Mouse (Mus musculus) cortical plate, adult 2 months (tissue): ENCODE data around the gene Ccl5. TPM values are rescaled to one million over a fixed set of nuclear protein-coding genes. Genes with fewer than 3 reads are reported as not detected.
A peak's percentile ranks its signal among the peaks of the same experiment; 100 is the strongest.
"Not testable (repeated sequence)": the region's sequence is repeated elsewhere in the genome, so short reads cannot be mapped to it uniquely, and the experiment has no call there.

Experiments used
- H3K27ac ChIP-seq: fragments of 200-500 bp; 2 replicates; pipeline ENCODE4 v1.5.1; 2012; ENCODE audit warnings: low read length, control low read depth, inconsistent platforms; ENCODE audit not compliant: insufficient read depth
- H3K4me1 ChIP-seq: fragments of 200-500 bp; 2 replicates; pipeline ENCODE4 v1.6.1; 2011; ENCODE audit warnings: low read length; ENCODE audit not compliant: control insufficient read depth, insufficient read depth
- H3K4me3 ChIP-seq: fragments of 200-500 bp; 2 replicates; pipeline ENCODE4 v1.5.1; 2011; ENCODE audit warnings: mild to moderate bottlenecking, low read length, control low read depth; ENCODE audit not compliant: insufficient read depth
- CTCF ChIP-seq: fragments of 200-500 bp; IDR thresholded peaks from 2 replicates; pipeline ENCODE4 v1.5.1; 2011; ENCODE audit warnings: mild to moderate bottlenecking, control low read depth, low read length; ENCODE audit not compliant: insufficient read depth; ENCODE audit errors: extremely low read depth
- POLR2A ChIP-seq: fragments of 200-500 bp; IDR thresholded peaks from 2 replicates; pipeline ENCODE4 v1.6.1; 2011; ENCODE audit warnings: mild to moderate bottlenecking, low read length, control low read depth; ENCODE audit not compliant: insufficient read depth; ENCODE audit errors: extremely low read depth
- polyA plus RNA-seq: library from polyadenylated mRNA; depleted of rRNA; stranded (reverse); fragments of >200 nt; gene quantifications from 2 replicates; pipeline ENCODE4 v1.2.3, GENCODE M21; 2012

Gene Ccl5
- polyA plus RNA-seq, 1 experiment: 0.58 TPM

- TF ChIP-seq POLR2A (no peak), CTCF (no peak)
- Histone ChIP-seq H3K27ac (no peak overlapping the region), H3K4me3 (no peak overlapping the region), H3K4me1 (no peaks in the 10 kb centered on the region)
Observed at GRCm38 (mm10) chr11:83567311-83567710, 37.0 kb upstream of the Ccl5 start.

- TF ChIP-seq CTCF: no peak
- no peak for TF ChIP-seq POLR2A
- Histone ChIP-seq H3K4me3 (no peak overlapping the region), H3K27ac (no peak overlapping the region), H3K4me1 (no peaks in the 10 kb centered on the region)
Observed at GRCm38 (mm10) chr11:83566617-83567016, 36.3 kb upstream of the Ccl5 start.

GRCm38 (mm10) chr11:83563754-83564153, 33.4 kb upstream of the Ccl5 start:
- Histone ChIP-seq H3K4me1 (no peaks in the 10 kb centered on the region), H3K4me3 (no peak overlapping the region)

GRCm38 (mm10) chr11:83562311-83562887, 32.1 kb upstream of the Ccl5 start:
- no peaks in the 10 kb centered on the region for H3K4me1 ChIP-seq
- H3K4me3 ChIP-seq: no peak overlapping the region

More at GRCm38 (mm10) chr11:83563754-83564153, 33.4 kb upstream of the Ccl5 start:
- no peak for TF ChIP-seq CTCF
- no peak for TF ChIP-seq POLR2A
- H3K27ac ChIP-seq: no peak overlapping the region

GRCm38 (mm10) chr11:83560405-83560804, 30.1 kb upstream of the Ccl5 start:
- H3K27ac ChIP-seq: no peak overlapping the region
- no peak overlapping the region for H3K4me3 ChIP-seq
- no peaks in the 10 kb centered on the region for H3K4me1 ChIP-seq
- TF ChIP-seq CTCF (no peak), POLR2A (no peak)

More at GRCm38 (mm10) chr11:83562311-83562887, 32.1 kb upstream of the Ccl5 start:
- TF ChIP-seq POLR2A (no peak), CTCF (no peak)
- no peak overlapping the region for H3K27ac ChIP-seq

- H3K4me3 ChIP-seq: no peak overlapping the region
- H3K4me1 ChIP-seq: no peaks in the 10 kb centered on the region
- no peak overlapping the region for H3K27ac ChIP-seq
- no peak for TF ChIP-seq POLR2A
- TF ChIP-seq CTCF: no peak
Observed at GRCm38 (mm10) chr11:83557074-83557473, 26.8 kb upstream of the Ccl5 start.

- H3K27ac ChIP-seq: no peak overlapping the region
- H3K4me1 ChIP-seq: no peaks in the 10 kb centered on the region
- no peak overlapping the region for H3K4me3 ChIP-seq
- TF ChIP-seq CTCF (peak; percentile 35; the same call in 1 of the 2 replicates), POLR2A (no peak)
Observed at GRCm38 (mm10) chr11:83556085-83556781, 25.9 kb upstream of the Ccl5 start.

- TF ChIP-seq CTCF (no peak), POLR2A (no peak)
- Histone ChIP-seq H3K4me3 (no peak overlapping the region), H3K27ac (no peak overlapping the region)
Observed at GRCm38 (mm10) chr11:83551668-83552067, 21.4 kb upstream of the Ccl5 start.

GRCm38 (mm10) chr11:83551037-83551436, 20.7 kb upstream of the Ccl5 start:
- not testable (repeated sequence) for H3K27ac ChIP-seq, H3K4me3 ChIP-seq, H3K4me1 ChIP-seq

More at GRCm38 (mm10) chr11:83551668-83552067, 21.4 kb upstream of the Ccl5 start:
- no peaks in the 10 kb centered on the region for H3K4me1 ChIP-seq

- Histone ChIP-seq H3K4me3 (no peak overlapping the region), H3K27ac (no peak overlapping the region), H3K4me1 (no peaks in the 10 kb centered on the region)
- TF ChIP-seq CTCF (no peak), POLR2A (no peak)
Observed at GRCm38 (mm10) chr11:83550186-83550632, 19.9 kb upstream of the Ccl5 start.

GRCm38 (mm10) chr11:83544214-83544613, 13.9 kb upstream of the Ccl5 start:
- H3K4me1 ChIP-seq: no peaks in the 10 kb centered on the region
- no peak overlapping the region for H3K27ac ChIP-seq
- TF ChIP-seq POLR2A (no peak), CTCF (no peak)
- no peak overlapping the region for H3K4me3 ChIP-seq
